Mouse (Mus musculus) cortical plate, adult 2 months (tissue): ENCODE data around the gene Zfp46. TPM values are rescaled to one million over a fixed set of nuclear protein-coding genes. Genes with fewer than 3 reads are reported as not detected.
A peak's percentile ranks its signal among the peaks of the same experiment; 100 is the strongest.

ENCODE experiments used
- H3K27ac ChIP-seq: fragments of 200-500 bp; 2 replicates; pipeline ENCODE4 v1.5.1; 2012; ENCODE audit warnings: low read length, control low read depth, inconsistent platforms; ENCODE audit not compliant: insufficient read depth
- H3K4me1 ChIP-seq: fragments of 200-500 bp; 2 replicates; pipeline ENCODE4 v1.6.1; 2011; ENCODE audit warnings: low read length; ENCODE audit not compliant: control insufficient read depth, insufficient read depth
- H3K4me3 ChIP-seq: fragments of 200-500 bp; 2 replicates; pipeline ENCODE4 v1.5.1; 2011; ENCODE audit warnings: mild to moderate bottlenecking, low read length, control low read depth; ENCODE audit not compliant: insufficient read depth
- CTCF ChIP-seq: fragments of 200-500 bp; IDR thresholded peaks from 2 replicates; pipeline ENCODE4 v1.5.1; 2011; ENCODE audit warnings: mild to moderate bottlenecking, control low read depth, low read length; ENCODE audit not compliant: insufficient read depth; ENCODE audit errors: extremely low read depth
- POLR2A ChIP-seq: fragments of 200-500 bp; IDR thresholded peaks from 2 replicates; pipeline ENCODE4 v1.6.1; 2011; ENCODE audit warnings: mild to moderate bottlenecking, low read length, control low read depth; ENCODE audit not compliant: insufficient read depth; ENCODE audit errors: extremely low read depth
- polyA plus RNA-seq: library from polyadenylated mRNA; depleted of rRNA; stranded (reverse); fragments of >200 nt; gene quantifications from 2 replicates; pipeline ENCODE4 v1.2.3, GENCODE M21; 2012

Zfp46 gene
- polyA plus RNA-seq, 1 experiment, result 61.6 TPM

DNA sequence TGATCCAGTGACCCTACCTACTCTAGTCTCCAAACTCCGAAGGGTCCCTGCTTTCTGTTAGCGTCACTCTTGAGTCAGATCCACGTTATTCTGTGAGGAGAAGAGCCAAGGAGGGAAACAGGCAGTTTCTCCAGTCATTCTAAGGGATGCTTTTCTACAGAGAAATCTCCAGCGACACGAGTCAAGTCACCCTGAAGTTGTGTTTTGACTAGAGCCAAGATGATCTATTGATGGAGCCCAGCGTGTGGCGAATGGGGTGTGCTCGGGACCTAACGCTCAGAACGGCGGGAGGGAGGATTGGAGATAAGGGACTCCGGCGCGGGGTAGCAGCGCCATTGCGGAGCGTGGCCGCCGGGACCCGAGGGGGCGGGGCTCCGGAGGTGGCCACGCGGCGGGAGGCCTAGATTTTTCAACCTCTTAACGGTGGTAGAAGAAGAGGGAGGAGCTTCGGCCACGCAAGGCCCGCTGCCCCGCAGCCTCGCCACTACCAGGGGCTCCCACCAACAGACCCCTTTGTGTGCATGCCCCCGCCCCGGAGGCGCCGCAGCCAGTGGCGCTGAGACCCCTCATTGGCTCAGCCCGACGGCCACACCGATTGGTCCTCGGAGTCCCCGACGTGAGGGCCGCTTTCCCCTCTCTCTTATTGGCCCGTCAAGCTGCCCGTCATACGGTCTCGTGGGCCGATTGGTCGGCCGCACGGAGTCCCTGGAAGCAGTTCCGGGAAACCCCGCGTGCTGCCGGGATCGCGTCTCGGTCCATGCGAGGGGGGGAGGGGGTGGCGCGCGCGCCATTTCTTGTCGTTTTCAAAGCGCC lies 26.0 kb downstream of the Zfp46 start, which contains the start of gene Hnrnpr:
TSS of gene Hnrnpr (plus strand) at position 714 of the 813 bp plus-strand sequence.
- TF ChIP-seq CTCF, result no peak
- peak; percentile 66; the same call in 1 of the 2 replicates for TF ChIP-seq POLR2A
- Histone ChIP-seq H3K4me1 (peaks cover 4% of the 10 kb centered on the region), H3K4me3 (peak within 1 kb of the TSS; percentile 87), H3K27ac (peak within 1 kb of the TSS; percentile 51; the same call in 1 of the 2 replicates)

DNA sequence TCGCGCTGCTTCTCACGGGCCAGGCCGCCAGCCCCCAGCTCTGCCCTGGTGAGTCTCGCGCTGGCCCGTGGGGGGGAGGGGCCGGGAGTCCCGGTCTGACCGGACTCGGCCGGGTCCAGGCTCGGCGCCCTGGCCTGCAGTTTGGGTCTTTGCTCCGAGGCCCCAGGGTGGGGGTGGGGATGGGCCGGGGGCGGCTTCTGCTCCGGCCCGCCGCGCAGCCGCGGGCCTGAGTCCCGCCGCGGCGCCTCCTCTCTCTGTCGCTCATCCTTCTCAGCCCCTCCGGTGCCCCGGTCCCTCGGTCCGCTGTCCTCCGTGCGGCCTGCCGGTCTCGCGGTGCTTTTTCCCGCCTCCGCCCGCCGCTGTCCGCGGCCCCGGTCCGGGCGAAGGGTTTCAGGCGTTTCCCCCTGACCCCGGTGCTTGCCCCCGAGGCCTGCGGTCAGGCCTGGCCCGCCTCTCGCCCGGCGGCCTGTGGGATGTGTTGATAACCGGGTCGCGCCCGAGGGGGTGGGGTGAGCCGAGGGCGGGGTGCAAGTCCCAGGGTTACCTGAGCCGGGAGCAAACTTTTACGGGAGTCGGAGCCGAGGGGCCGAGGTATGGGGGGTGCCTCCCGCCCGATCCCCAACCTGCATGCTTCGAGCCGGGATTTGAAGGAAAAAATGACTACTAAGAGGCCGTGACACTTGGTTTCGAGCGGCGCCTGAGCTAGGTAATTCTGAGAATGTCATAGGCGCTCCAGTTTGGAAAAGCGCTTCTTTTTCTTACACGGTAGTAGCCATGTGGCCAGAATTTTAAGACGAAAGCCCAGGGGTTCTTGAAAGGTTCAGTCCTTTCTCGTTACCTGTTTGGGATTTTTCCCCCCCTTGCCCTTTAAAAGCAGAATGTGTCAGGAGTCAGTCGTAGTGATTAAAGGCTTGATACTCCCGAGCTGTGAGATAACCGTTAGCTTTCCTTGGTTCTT lies 26.8 kb downstream of the Zfp46 start:
- peak overlapping the region; percentile 87 for H3K4me3 ChIP-seq
- 0 out of 2 replicates have a peak overlapping the region, but pooled peaks have one; percentile 41 for H3K27ac ChIP-seq
- peaks cover 4% of the 10 kb centered on the region for H3K4me1 ChIP-seq
- TF ChIP-seq CTCF, result no peak
- no peak for TF ChIP-seq POLR2A

DNA sequence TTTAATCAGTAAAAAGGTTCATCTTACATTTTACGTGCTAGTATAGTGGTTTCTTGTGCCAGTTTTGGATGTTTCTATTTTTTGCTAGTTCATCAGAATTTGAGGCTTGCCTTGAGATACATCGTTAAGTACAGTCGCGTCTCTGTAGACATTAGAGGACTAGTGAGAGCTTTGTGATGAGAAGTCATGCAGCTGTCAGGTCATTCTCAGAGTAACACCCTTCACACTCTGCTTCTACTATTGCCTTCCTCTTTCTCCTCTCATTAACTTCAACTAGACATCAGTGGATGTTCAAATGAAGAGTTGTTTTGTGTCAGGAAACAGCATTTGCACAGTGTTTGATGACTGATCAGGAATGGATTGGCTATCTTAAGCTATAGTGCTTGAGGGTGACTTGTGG lies 28.1 kb downstream of the Zfp46 start:
- no peak for TF ChIP-seq CTCF
- no peak for TF ChIP-seq POLR2A
- H3K4me1 ChIP-seq, result peaks cover 4% of the 10 kb centered on the region
- peak overlapping the region; percentile 87; the same call in 1 of the 2 replicates for H3K4me3 ChIP-seq
- no peak overlapping the region for H3K27ac ChIP-seq

DNA sequence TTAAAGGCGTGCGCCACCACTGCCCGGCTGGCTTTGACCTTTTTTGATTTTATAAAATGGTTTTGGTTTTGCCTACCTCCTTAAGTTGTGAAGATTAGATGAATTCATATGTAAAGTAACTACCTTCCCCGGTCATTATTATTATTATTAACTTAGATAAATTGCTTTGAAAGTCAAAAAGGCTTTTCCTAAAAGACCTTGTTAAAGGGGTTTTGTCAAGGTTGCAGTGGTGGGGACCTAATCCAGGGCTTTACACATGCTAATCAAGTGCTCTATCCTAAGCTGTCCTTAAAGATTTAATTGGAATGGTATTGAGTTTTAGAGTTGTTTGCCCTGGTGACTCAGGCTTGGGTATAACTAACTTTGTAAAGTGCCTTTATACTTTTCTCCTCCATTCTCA lies 33.2 kb downstream of the Zfp46 start:
- H3K4me1 ChIP-seq, result peaks cover 2% of the 10 kb centered on the region
- no peak overlapping the region for H3K27ac ChIP-seq
- TF ChIP-seq POLR2A (no peak), CTCF (no peak)
- H3K4me3 ChIP-seq, result no peak overlapping the region

GRCm38 (mm10) chr4:136320016-136320415 lies 35.5 kb downstream of the Zfp46 start:
- no peak overlapping the region for H3K27ac ChIP-seq
- H3K4me1 ChIP-seq, result no peaks in the 10 kb centered on the region; the same call in 1 of the 2 replicates
- H3K4me3 ChIP-seq, result no peak overlapping the region
- TF ChIP-seq CTCF (no peak), POLR2A (no peak)

DNA sequence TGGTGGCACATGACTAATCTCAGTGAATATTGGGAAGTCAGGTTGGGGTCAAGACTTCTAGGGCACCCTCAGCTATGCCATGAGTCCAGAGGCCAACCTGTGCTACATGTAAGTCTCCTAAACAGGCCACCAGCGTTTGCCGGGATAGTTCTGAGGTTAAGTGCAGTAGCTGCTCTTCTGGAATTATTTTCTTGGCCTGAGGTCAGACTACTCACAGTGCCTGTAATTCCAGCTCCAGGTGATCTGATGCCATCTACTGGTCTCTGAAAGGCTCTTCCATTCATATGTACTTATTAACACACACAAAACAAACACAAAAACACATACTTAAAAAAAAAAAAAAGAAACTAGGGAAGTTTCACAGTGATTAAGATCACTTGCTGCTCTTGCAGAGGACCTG lies 39.7 kb downstream of the Zfp46 start:
- Histone ChIP-seq H3K27ac (no peak overlapping the region), H3K4me1 (no peaks in the 10 kb centered on the region; the same call in 1 of the 2 replicates)
- TF ChIP-seq POLR2A (no peak), CTCF (peak; percentile 21; the same call in 1 of the 2 replicates)

GRCm38 (mm10) chr4:136327238-136327637 lies 42.8 kb downstream of the Zfp46 start:
- no peaks in the 10 kb centered on the region; the same call in 1 of the 2 replicates for H3K4me1 ChIP-seq
- H3K27ac ChIP-seq, result no peak overlapping the region
- TF ChIP-seq POLR2A (no peak), CTCF (no peak)
- H3K4me3 ChIP-seq, result no peak overlapping the region

More for the DNA sequence above, 39.7 kb downstream of the Zfp46 start:
- H3K4me3 ChIP-seq, result no peak overlapping the region

DNA sequence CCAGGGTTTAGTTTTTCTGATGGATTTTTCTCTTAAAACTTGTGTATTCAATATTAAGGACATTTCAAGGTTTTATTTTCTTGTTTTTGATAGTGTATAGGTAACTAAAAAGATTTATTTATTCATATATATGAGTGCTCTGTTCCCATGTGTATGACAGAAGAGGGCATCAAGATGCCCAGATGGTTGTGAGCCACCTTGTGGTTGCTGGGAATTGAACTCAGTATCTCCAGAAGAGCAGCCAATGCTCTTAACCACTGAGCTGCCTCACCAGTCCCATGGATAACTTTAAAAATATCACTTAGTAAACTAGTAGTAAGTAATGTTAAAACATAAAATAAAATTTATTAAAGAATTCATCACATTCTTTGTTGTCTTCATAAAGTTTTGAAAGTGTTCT lies 43.6 kb downstream of the Zfp46 start:
- no peak overlapping the region for H3K4me3 ChIP-seq
- no peaks in the 10 kb centered on the region; the same call in 1 of the 2 replicates for H3K4me1 ChIP-seq
- TF ChIP-seq CTCF (no peak), POLR2A (no peak)
- H3K27ac ChIP-seq, result no peak overlapping the region

GRCm38 (mm10) chr4:136331709-136332108 lies 47.2 kb downstream of the Zfp46 start:
- Histone ChIP-seq H3K4me3 (no peak overlapping the region), H3K4me1 (no peaks in the 10 kb centered on the region; the same call in 1 of the 2 replicates), H3K27ac (no peak overlapping the region)
- no peak for TF ChIP-seq POLR2A
- no peak for TF ChIP-seq CTCF
